Mouse (Mus musculus) spleen, adult 10 weeks (tissue): ENCODE data around the gene Ugt3a2. TPM values are rescaled to one million over a fixed set of nuclear protein-coding genes. Genes with fewer than 3 reads are reported as not detected.

ENCODE experiments used
- polyA plus RNA-seq: library from polyadenylated mRNA; stranded (reverse); fragments of 350-450 nt; fragmentation: Illumina TruSeq; extraction: RNeasy Lipid Tissue Mini Kit (QIAGEN cat#74804); gene quantifications from one replicate; pipeline ENCODE4 v1.2.3, GENCODE M21; 2015; ENCODE audit warnings: low replicate concordance; ENCODE audit not compliant: insufficient read depth

The Ugt3a2 gene
- polyA plus RNA-seq = not detected

DNA sequence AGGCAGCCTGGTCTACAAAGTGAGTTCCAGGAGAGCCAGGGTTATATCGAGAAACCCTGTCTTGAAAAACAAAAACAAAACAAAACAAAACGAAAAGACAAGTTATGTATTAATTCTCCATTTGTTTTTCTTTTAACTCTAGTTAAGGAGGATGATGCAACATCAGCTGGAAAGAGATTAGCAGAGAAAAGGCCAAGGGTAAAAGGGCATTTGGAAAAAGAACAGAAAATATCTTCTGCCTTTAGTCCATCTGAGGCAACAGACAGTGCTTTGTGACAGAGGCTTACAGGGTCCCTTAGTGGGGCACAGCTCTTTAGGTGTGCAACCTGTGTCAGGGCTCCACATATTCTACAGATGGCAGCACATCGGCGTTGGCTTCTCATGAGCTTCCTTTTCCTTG lies at the start of gene Ugt3a2:
Gene Ugt3a2 (plus strand): TSS at position 210 of the 400 bp plus-strand sequence.

Other genes starting within 250 kb of the Ugt3a2 start
- 20.3 TPM for gene Lmbrd2, start 195.0 kb upstream of the Ugt3a2 start, polyA plus RNA-seq
- 11.7 TPM for gene Skp2, start 180.1 kb upstream of the Ugt3a2 start, polyA plus RNA-seq
- gene Ugt3a1, start 58.7 kb upstream of the Ugt3a2 start, polyA plus RNA-seq = not detected
- 0.76 TPM for gene Capsl, start 100.5 kb downstream of the Ugt3a2 start, polyA plus RNA-seq
- gene Il7r, start 194.6 kb downstream of the Ugt3a2 start, polyA plus RNA-seq = 143 TPM